Mouse (Mus musculus): Measurements from ENCODE around the gene Dlx5.

The Dlx5 gene

DNA sequence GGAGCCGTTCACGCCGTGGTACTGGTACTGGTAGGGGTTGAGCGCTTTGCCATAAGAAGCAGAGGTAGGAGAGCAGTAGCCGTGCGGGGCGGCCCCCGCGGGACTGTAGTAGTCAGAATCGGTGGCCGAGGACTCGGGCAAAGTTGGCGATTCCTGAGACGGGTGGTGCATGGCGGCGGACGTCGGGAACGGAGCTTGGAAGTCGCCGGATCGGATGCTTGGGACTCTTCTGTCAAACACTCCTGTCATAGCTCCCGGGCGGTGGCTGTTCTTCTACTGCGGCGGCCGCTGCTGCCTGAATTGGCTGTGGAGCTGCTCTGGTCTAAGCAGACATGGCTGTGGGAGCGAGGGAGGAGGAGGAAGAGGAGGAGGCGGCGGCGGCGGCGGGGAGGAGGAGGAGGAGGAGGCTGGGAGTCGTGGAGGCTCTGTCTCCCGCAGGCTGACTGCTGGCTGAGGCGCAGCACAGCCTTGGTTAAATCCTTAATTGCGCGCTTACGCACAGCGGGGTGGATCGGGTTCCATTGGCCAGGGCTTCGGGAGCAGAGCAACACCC lies at the start of gene Dlx5:
TSS of gene Dlx5 (minus strand) at position 448 of the 553 bp plus-strand sequence.
- DNase-seq, result no peak

DNA sequence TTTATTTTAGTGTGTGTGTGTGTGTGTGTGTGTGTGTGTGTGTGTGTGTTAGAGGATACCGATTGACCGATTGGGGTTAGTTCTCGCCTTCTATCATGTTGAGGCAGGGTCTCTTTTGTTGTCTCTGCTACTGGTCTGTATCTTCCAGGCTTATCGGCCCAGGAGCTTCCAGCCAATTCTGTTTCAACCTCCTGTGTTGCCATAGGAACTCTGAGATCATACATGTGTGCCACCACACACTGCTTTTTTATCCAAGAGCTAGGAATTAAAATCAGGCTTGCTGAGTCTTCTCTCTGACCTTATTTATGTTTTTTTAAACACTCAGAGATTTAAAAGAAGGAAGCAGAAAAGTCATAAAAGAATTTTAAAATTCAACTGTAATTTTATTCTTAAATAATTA lies 49.6 kb upstream of the Dlx5 start:
- no peak for DNase-seq

- no peak for DNase-seq
Measured at GRCm38 (mm10) chr6:6930831-6931230, 48.9 kb upstream of the Dlx5 start.

- DNase-seq, result no peak
Measured at GRCm38 (mm10) chr6:6925264-6925663, 43.4 kb upstream of the Dlx5 start.

- no peak for DNase-seq
Measured at GRCm38 (mm10) chr6:6917334-6917733, 35.4 kb upstream of the Dlx5 start.

DNA sequence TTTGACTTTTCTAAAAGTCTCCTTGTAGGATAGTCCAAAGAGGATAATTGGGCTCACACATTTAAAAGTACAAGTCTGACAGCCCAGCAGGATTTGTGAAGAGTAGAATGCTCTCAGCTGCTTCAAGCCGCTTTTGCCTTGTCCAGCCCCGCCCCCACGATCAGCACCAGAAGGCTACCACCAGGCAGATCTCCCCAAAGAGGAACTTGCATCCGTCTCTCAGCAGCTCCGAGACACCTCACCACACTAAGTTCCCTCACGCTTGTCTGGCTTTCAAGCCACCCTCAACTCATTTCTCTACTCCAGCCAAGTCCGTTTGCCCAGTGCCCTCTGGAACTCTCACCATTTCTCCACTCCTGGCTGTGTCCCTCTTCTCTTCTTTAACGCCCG lies 33.6 kb upstream of the Dlx5 start:
- no peak for DNase-seq

GRCm38 (mm10) chr6:6914849-6915525 lies 33.1 kb upstream of the Dlx5 start:
- no peak for DNase-seq

GRCm38 (mm10) chr6:6914304-6914703 lies 32.4 kb upstream of the Dlx5 start:
- no peak for DNase-seq

DNA sequence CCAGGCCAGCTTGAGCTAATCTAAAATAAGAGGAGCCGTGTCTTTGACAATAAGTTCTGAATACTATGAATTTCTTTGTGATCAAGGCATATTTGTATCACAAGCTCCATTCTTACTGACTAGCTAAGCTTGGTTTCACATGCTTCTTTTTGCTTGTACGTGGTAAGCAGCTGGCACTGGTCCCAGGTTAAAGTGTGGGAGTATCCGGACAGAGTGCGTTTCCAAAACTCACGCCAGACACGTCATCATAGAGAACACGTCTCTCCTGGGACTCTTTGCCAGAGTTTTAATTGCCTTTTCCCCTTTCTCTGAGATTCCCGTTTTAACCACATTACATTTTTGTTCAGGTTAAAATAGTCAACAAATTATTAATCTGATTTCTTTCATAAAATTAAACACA lies 27.7 kb upstream of the Dlx5 start:
- DNase-seq, result no peak

GRCm38 (mm10) chr6:6890047-6890446 lies 8.2 kb upstream of the Dlx5 start:
- no peak for DNase-seq

DNA sequence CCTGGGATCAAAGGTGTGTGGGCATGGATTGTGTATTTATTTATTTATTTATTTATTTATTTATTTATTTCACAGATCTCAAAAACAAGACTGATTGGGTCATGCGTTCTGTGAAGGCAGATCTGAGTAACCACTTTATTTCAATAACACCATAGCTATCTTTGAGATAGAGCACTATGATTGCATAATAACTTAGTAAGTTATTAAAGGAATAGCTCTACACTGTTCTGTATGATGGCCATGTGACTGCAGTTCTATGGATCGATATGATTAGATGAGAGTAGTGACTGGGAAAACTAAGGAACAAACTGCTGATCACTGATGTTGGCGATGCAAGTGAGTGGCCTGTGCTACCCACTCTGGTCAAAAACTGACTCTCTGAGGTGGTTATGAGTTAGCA lies 4.3 kb upstream of the Dlx5 start:
- no peak for DNase-seq

DNA sequence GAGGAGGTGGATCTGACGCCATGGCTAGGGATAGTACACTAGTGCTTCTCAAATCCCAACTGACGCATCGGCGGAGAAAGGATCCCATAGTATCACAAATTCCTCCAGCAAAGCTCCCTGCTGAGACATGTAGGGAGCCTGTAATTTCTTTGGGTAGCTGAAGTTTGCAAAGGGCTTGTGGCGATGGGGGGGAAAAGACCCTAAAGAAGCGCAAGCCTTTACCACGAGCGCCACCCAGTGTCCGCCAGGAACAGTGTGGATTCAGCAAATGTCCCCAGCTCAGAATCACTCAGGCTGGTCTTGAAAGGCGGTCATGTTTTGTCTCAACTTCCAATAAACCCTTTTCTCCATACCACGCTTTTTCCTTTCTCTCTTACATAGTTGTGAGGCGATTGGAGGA lies 3.0 kb upstream of the Dlx5 start:
- DNase-seq, result no peak

GRCm38 (mm10) chr6:6882266-6882797 lies 447 bp upstream of the Dlx5 start:
- no peak for DNase-seq

GRCm38 (mm10) chr6:6881115-6881637 lies 709 bp downstream of the Dlx5 start:
- no peak for DNase-seq

GRCm38 (mm10) chr6:6880361-6881114 lies 1.3 kb downstream of the Dlx5 start:
- no peak for DNase-seq

GRCm38 (mm10) chr6:6879371-6880325 lies 2.2 kb downstream of the Dlx5 start:
- DNase-seq, result no peak

GRCm38 (mm10) chr6:6878841-6879291 lies 3.0 kb downstream of the Dlx5 start:
- no peak for DNase-seq

DNA sequence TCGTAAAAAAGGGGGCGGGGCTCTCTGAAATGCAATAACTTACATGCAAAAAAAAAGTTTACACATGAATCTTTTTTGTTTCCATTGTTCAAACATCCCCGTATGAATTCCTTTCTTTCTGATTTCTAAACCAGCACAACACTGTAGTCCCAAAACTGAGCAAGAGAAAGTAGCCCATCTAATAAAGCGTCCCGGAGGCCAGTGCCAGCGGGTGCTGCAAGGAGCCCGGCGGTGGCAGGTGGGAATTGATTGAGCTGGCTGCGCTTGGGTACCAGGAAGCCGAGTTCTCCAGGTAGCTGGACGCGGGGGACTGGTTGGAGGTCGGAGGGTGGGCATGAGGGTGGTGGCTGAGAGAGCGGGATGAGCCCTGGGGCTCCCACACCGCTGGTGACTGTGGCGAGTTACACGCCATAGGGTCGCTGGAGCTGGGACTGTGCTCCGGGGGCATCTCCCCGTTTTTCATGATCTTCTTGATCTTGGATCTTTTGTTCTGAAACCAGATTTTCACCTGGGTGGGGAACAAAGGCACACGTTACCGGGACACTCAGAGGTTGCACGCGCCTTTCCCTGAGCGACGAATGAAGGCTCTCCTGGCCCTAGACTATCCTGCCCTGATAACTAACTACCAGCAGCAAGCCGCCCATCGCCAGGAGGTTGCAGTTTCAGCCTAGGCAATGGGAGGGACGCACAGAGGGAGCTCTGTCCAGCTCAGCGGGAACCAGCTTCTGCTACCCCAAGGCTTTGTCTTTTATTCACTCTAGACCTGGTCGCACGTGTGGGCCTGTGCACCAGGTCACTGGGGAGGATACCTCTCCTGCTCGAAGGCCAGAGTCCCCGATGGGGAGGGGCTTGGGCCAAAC lies 3.7 kb downstream of the Dlx5 start:
- DNase-seq, result no peak

GRCm38 (mm10) chr6:6877346-6877910 lies 4.5 kb downstream of the Dlx5 start:
- no peak for DNase-seq

GRCm38 (mm10) chr6:6876731-6877130 lies 5.2 kb downstream of the Dlx5 start:
- DNase-seq, result no peak

DNA sequence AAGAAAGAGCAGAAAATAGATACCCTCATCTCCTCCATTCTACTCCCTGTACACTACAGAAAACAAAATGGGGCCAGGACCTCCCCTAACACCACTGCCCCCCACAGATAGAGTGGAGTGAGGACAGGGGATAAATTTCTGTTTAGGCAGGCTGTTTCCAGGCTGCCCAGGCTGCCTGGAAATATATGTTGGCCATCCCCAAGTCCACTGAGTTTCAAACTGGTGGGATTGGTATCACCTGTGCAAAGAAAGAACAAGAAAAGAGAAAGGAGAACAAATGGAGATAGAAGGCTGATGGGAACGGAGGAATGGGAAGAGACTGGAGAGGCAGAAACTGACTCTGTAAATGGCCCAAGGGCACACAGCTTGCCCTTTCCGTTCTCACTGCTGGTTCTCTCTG lies 5.7 kb downstream of the Dlx5 start:
- DNase-seq, result no peak

Measured in cerebellum, adult 11-12 months (tissue).